Comparison of ENCODE assay signal across 11 mouse cellular contexts in genomic region chr15:78354958-78355357, GRCm38 (mm10). TPM values are rescaled to one million over a fixed set of nuclear protein-coding genes. Genes with fewer than 3 reads are reported as not detected.
DNase-seq lines count a peak whose midpoint lies in the region; TF ChIP-seq lines count a peak whose summit lies in the region.
"Had no signal": no experiment of that assay in that cellular context is flagged by ENCODE, and none has a peak within 500 bp of the region (broad histone marks: within the 10 kb centered on the region; RNA-seq: fewer than 3 reads in every experiment).

No protein-coding gene starts in this region.

- peak; percentile 41; the same call in 1 of the 2 replicates for TF ChIP-seq CTCF in bone marrow macrophage, adult 2 months (IDR thresholded peaks at IDR 0.05; ENCODE audit: low read depth, low read length)

- H3K4me1 ChIP-seq in bone marrow macrophage, adult 2 months (ENCODE audit: control insufficient read depth, insufficient read depth, low read length), result peaks cover 24% of the 10 kb centered on the region
- H3K4me1 ChIP-seq: hindbrain, embryonic 15.5 days; midbrain, embryonic 12.5 days had no signal

- H3K4me3 ChIP-seq in bone marrow macrophage, adult 2 months (ENCODE audit: insufficient read depth, low read length), result no peak overlapping the region
- H3K4me3 ChIP-seq: hindbrain, embryonic 15.5 days; midbrain, embryonic 12.5 days had no signal

- TF ChIP-seq POLR2A in bone marrow macrophage, adult 2 months (IDR thresholded peaks at IDR 0.05; ENCODE audit: borderline replicate concordance, low read depth, low read length), result no peak

- intact Hi-C loops in gastrocnemius, postnatal 36 days (cut with DNase I), result loop anchor here (2.0 kb wide), 1 partner anchor 68 kb away; no protein-coding TSS in a partner anchor

- peak overlapping the region; percentile 48; the same call in 1 of the 2 replicates for H3K27ac ChIP-seq in bone marrow macrophage, adult 2 months (ENCODE audit: insufficient read depth, low read depth, low read length)
- H3K27ac ChIP-seq: hindbrain, embryonic 15.5 days; midbrain, embryonic 12.5 days had no signal

- peak; percentile 21 for DNase-seq in gastrocnemius, adult 18-20 months (ENCODE audit: low spot score)
- no peak for DNase-seq in gastrocnemius, postnatal 36 days
- DNase-seq in ovary, postnatal 14 days (ENCODE audit: low spot score), result peak; percentile 50
- no peak for DNase-seq in ovary, adult 18-20 months (ENCODE audit: low spot score)
- peak; percentile 72 for DNase-seq in induced T-regulatory cell, adult 2 months (ENCODE audit: low read depth)
- DNase-seq in lung, postnatal 25 days (ENCODE audit: low spot score), result peak; percentile 46
- DNase-seq in thymus, postnatal 4 days, result peak; percentile 77

RNA-seq across cellular contexts. Expression of gene Csf2rb, which starts 29.4 kb away (rescaled TPM):
- total RNA-seq in gastrocnemius, adult 18-20 months (2021), result 1 to 10 TPM; 1.6 to 1.7 TPM
- total RNA-seq in gastrocnemius, postnatal 36 days (2021), result 1 to 10 TPM in 1 of 2 experiments, under 1 TPM in 1; 0.69 to 1.2 TPM
- polyA plus RNA-seq in bone marrow macrophage, adult 2 months (2012; ENCODE audit: insufficient read depth, insufficient read length, missing spikeins), result 161 and 193 TPM in 2 replicates

RNA-seq across cellular contexts. Expression of gene Tex33, which starts 40.8 kb away (rescaled TPM):
- total RNA-seq in gastrocnemius, adult 18-20 months (2021), result not detected
- not detected for total RNA-seq in gastrocnemius, postnatal 36 days (2021)
- polyA plus RNA-seq in bone marrow macrophage, adult 2 months (2012; ENCODE audit: insufficient read depth, insufficient read length, missing spikeins), result not detected in 2 replicates
- total RNA-seq: adrenal gland, postnatal 4 days had no signal
- polyA plus RNA-seq: hindbrain, embryonic 15.5 days; midbrain, embryonic 12.5 days had no signal

RNA-seq across cellular contexts. Expression of gene Csf2rb2, which starts 49.4 kb away (rescaled TPM):
- 1 to 10 TPM in 1 of 2 experiments, under 1 TPM in 1; 0.82 to 1.2 TPM for total RNA-seq in gastrocnemius, adult 18-20 months (2021)
- under 1 TPM; 0.31 to 0.44 TPM for total RNA-seq in gastrocnemius, postnatal 36 days (2021)
- 66.8 and 71.4 TPM in 2 replicates for polyA plus RNA-seq in bone marrow macrophage, adult 2 months (2012; ENCODE audit: insufficient read depth, insufficient read length, missing spikeins)

RNA-seq across cellular contexts. Expression of gene Tst, which starts 50.7 kb away (rescaled TPM):
- 10 to 100 TPM; 21.7 to 24.2 TPM for total RNA-seq in gastrocnemius, adult 18-20 months (2021)
- total RNA-seq in gastrocnemius, postnatal 36 days (2021), result 10 to 100 TPM; 22.1 to 24.1 TPM
- 1.4 and 2.1 TPM in 2 replicates for polyA plus RNA-seq in bone marrow macrophage, adult 2 months (2012; ENCODE audit: insufficient read depth, insufficient read length, missing spikeins)

RNA-seq across cellular contexts. Expression of gene Mpst, which starts 51.3 kb away (rescaled TPM):
- 10 to 100 TPM; 56.5 to 65.3 TPM for total RNA-seq in gastrocnemius, adult 18-20 months (2021)
- total RNA-seq in gastrocnemius, postnatal 36 days (2021), result 10 to 100 TPM; 55.3 to 59.5 TPM
- polyA plus RNA-seq in bone marrow macrophage, adult 2 months (2012; ENCODE audit: insufficient read depth, insufficient read length, missing spikeins), result 19.2 and 21.6 TPM in 2 replicates

Comparison
In these comparisons a context has a peak if more than half of its experiments do, and no peak if none do; other contexts are left out.
1. DNase-seq: peak in gastrocnemius, adult 18-20 months (single experiment), ovary, postnatal 14 days (single experiment), induced T-regulatory cell, adult 2 months (single experiment), lung, postnatal 25 days (single experiment) and thymus, postnatal 4 days (single experiment); none in gastrocnemius, postnatal 36 days (0 of 2) and ovary, adult 18-20 months (single experiment).